Mouse (Mus musculus) induced T-regulatory cell, adult 2 months (primary cell): ENCODE measurements around the gene Klhl1.
"Not testable (repeated sequence)": the region's sequence is repeated elsewhere in the genome, so short reads cannot be mapped to it uniquely, and the experiment has no call there.

Experiments used
- DNase-seq: peaks from one replicate; pipeline ENCODE4 v3.0.0-alpha.2; 2012; ENCODE audit warnings: low read depth

The Klhl1 gene

DNA sequence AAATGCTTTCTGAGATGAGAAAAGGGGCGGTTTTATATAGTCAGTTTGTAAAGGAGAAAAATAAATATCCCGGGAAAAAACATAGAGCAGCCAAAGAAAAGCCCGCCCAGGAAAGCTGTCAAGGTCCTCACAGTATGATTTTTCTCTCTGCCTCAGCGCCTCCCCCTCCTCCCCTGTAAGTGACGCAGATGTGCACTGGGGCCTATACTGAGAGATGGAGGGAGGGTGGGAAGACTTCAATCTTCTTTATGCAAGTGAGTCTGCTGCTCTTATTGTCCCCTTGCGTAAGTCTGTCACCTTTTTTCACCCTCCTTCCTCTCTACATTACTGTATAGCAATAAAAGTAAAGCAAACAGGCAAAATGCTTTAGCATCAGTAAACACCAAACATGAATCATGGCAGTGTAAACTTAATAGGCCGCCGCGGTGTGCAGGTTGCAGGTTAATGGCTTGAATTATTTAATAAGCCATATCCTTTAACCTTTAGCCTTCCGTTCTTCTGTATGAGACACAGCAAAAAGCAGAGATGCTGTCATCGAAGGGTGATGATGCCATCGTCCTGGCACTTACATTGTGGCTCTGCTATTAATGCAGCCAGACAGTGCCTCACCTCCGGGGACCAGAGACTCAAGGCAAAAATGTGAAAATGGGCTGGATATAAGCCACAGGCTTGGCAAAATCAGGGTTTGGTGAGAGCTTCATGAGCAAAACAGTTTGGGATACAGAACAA is at the start of gene Klhl1:
Klhl1 (minus strand) TSS at position 149 of the 729 bp plus-strand sequence.
- DNase-seq, result no peak

DNA sequence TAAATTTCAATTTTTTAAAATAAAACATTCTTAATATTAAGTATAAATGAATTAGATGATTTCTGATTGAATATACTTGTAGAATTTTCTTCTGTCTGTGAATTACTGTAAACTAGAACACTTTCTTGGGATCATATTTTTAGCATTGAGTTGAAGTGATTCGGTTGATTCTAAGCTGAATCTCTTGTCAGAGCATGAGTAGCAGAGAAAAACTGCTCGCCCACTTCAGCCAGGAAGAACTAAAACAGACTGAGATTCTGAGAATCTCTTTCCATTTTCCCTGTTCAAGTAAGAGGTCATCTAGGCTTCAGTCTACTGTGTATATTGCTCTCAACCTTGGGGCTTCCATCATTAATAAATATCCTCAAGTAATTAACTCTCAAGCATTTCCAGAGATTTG is 34.8 kb upstream of the Klhl1 start:
- DNase-seq, result no peak

DNA sequence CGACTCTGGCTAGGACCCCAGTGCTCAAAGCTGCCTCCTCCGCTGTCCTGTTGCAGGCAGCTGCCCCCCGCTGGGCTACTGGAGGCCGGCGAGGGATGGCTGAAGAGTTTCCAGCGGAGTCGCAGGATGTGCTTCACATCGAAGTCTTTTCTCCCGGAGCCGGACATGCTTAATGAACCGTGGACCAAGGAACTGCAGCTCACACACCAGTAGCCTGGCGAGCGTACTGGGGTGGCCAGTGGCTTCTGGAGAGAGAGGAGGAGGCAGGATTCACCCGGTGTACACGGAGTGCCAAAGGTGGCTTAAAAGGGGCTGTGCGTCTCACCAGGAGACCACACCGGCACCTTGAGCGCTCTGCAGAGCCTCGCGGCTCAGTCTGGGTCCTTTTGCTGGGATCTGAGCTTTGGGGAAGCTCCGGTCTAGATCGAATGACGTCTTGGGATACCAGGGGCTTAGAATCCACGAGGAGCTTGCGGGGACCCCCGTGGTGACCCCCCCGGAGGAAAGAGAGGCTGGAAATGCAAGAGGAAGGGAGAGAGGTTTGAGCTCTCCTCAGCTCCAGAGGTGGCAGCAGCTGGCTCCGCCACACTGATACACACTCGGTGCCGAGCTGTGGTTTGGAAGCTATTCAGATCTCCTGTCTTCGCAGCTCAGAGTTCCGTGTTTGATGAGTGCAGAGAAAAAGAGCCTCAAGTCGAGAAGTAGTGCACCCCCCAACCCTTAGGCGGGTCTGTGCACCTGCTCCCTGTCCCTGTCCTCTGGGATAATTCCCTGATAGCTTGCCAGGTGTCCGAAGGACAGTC is 550 bp downstream of the Klhl1 start:
- DNase-seq, result no peak

DNA sequence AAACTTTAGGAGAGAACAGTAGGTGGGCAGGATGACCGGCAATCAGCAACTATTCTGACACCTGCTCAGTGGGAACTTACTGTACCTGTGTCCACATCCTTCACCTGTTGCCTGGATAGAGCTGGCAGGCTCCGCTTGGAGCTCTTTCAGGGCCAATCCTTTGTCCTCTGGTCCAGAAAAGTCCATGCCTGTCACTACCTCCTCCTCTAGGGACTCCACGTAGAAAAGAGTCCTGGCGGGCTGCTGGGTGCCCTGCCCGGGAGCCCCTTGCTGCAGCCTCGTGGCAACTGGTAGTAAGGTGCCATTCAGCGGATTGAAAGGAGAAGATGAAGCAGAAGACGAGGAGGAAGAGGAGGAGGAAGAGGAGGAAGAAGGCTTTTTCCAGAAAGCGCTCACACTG is 1.2 kb downstream of the Klhl1 start:
- DNase-seq, result no peak

DNA sequence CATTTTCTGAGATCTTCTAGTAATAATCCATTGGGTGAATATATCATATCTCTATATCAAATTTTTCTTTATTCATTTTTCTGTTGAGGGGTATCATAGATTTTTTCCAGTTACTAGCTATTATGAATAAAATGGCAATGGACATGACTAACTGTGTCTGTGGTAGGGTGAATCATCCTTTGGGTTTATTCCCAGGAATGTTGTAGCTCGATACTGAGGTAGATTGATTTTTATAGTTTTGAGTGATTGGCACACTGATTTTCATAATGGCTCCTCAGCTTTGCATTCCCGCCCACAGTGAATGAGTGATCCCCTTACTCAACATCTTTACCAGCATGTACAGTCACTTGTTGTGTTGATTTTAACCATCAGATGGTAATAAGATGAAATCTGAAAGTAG is 19.0 kb downstream of the Klhl1 start:
- DNase-seq, result no peak

DNA sequence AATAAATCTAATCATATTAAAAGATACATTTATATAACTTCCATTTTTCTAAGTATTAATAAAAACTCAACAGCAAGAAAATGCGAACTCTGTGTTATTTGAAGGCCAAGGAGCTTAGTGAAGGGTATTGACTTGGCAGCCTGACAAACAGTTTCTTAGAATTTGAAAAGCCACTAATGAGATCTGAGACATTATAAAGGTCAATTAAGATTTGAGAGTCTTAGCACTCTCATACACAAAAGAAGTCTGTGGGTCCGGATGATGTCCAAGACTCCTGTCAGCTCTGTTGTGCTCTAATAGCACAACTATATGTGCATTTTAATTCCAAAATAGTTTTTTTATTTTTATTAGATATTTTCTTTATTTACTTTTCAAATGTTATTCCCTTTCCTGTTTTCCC is 47.1 kb downstream of the Klhl1 start:
- DNase-seq, result no peak

DNA sequence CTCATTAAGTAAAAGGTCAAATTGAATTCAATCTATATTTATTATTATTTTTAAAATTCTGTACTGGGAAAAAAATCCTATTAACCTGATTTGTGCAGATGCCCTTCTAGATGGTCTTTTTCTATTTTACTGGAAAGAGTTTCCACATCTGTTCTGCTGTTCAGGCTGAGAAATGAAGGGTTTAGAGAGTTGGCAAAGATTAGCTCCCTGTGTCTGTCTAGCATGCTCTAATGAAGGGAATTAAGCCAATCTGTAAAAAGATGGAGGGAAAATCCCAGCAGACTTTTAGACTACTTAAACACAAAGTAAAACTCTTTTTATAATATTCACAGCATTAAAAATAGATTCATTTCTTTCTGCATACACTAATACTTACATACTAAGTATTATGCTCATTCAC is 47.6 kb downstream of the Klhl1 start:
- no peak for DNase-seq

DNA sequence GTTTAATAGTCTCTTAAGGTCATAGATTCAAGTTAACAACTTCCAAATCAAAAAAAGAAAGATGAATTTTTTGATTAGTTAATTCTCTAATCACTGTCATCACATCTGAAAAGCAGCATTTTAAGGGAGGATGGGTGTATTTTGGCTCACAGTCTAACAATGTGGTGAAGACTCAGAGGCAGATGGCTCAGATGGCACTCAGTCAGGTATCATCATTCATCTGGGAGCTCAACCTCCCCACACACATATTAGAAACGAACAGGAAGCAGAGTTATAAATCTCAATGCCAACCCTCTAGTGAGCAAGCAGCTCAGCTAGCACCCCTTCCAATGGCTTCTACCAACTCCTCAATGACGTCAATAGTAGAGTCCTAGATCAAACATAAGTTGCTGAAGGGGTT is 57.1 kb downstream of the Klhl1 start:
- no peak for DNase-seq

DNA sequence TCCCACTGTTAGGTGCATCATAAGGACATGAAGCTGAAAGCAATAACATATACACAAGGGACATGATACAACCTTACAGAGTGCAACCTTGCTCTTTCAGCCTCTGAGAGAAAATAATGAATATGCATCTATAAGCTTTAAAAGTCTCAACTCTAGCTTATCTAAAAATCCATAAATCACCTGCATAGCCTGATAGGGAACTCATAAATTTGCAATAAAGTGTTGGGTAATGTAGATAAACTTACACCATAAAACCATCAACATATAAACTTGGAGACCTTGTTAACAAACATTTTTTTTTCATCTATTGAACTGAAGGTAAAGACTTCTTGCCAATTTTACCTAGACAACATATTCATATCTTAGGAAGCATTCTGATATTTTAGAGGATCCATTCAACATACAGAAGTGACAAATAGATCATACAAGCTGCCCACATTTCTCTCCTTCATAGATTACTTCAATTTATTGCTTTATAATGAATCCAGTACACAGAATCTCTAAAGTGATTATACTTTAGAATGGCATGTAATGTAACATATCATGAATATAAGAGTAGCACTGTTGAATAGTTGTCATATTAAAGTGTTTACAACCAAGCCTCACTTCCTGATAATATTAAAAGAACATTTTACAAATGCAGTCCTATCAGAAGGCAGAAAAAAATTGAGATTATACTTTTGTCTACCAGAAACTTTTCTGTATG is 126.7 kb downstream of the Klhl1 start:
- no peak for DNase-seq

DNA sequence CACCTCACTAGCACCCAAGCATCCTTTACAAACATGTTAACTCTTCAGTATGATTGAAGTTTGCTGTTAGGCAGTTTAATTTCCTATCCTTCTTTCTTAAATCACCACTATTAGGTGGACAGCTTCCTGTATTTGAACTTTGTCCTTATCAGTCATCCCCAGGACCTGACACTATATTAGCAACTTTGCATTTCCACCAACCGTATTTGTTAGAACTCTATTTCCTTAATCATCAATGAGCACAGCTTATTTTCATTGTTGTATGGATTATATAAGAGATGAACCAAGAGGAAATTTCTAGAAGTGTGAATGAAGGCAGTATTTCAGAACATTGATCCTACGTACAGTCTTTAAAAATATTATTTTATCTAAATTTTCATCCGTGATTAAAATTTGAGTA is 156.2 kb downstream of the Klhl1 start:
- no peak for DNase-seq

DNA sequence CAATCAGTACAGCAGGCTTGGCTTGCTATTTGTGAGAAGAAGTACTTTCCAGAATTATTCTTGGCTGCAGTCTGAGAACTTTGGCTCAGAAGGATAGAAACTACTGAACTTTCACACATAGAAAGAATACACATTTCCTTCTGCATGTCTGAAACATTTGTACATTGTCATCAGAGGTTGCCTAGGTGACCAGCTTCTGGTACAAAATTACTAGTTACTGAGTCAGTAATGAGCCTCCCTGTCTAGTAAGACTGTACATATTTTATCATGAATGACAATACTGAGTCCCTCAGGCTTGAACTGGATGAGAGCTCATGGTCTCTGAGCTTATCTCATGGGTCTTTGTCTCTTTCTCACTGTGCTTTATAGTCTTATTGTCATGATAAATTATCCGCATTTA is 170.7 kb downstream of the Klhl1 start:
- no peak for DNase-seq

DNA sequence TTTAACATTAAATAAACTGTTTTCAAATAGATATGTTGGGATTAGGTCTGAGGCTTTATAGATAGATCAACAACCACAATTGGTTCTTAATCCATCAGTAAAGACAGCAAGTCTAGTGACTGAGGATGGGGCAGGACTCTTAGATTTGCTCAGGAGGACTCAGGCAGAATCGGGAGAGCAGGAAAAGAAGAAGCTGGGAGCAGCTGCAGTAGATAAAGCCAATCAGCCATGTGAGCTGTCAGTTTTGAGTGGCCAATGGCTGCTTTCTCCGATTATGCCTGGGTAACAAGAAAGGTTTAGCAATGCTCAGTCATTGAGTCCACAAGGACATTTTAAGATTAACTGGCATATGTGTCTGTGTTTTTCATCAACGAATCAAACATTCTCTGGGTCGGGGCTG is 187.8 kb downstream of the Klhl1 start:
- no peak for DNase-seq

DNA sequence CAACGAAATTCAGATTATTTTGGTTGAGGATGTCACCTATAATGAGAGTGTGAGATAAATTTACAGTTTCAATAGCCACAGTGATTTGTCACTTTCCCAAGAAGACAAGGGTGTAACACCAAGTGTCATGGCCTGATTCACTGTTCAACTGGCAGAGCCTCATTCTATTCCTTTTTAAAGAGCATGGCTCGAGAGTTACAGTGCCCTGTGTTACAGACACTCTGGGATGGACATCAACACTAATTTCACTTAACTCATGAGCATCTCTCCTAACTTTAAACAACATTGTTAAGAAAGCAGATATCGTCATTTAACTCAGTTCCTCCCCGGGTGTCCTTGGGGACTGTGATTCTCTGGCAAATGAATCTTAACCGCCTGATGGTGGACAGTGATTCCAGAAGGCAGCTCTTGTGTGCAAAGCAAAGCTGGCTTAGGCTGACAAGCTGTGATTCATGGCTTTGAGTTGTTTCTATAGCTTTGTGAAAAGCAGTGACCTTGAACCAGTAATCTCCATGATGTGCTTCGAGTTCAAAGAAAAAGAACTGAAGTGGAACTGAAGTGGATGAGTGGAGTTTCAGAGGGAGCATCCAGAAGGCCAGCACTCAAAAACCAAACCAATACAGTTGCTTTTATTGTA is 301.0 kb downstream of the Klhl1 start:
- no peak for DNase-seq

DNA sequence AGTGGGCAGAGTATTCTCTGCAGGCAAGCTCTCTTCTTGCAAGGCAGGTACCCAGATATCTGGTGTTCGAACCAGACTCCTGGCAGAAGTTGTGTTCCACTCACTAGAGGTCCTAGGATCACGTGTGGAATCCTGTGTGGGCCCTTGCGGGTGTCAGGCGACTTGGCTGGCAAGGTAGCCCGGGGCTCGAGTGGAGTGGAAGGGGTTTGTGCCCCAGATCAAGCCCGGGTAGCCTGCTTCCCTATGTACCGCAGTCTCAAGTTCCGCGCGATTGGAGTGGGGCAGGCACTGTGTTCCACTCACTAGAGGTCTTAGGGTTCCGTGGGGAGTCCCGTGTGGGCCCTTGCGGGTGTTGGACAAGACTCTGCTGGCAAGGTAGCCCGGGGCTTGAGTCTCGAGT is 324.1 kb downstream of the Klhl1 start:
- not testable (repeated sequence) for DNase-seq

DNA sequence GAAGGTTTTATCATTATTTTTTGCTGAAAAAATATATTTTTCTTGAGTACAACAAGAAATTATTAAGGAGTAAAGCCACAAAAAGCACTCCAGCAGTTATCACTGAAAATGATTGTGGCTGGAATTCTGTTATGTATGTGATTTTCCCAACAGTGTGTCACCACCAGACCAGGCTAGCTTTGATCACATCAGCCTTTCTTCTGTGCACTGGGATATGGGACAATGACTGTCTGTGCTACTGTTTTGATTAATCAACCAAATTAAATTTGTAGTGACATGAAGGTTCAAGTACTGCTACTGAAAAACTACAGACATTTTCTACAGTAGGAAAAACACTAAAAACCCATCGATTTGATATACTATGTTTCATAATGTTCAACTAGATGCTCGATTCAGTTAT is 344.4 kb downstream of the Klhl1 start:
- DNase-seq, result no peak

DNA sequence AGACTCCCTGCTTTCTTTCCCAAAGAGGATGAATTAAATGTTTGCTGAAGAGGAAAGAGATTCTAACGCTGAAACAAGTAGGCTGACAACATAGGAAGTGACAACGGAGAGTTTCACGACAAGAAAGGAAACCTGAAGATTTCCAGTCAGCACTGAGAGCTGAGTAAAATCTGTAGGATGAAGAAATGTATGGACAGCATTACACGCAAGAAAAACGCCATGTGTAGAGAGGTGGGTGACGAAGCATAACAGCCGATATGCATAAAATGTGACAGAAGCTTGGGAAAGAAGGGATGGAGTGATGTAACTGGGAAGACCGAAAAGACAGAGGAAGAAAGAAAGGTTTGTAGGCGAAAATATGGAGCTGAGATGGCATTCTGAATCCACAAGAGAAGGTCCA is 375.8 kb downstream of the Klhl1 start:
- no peak for DNase-seq

DNA sequence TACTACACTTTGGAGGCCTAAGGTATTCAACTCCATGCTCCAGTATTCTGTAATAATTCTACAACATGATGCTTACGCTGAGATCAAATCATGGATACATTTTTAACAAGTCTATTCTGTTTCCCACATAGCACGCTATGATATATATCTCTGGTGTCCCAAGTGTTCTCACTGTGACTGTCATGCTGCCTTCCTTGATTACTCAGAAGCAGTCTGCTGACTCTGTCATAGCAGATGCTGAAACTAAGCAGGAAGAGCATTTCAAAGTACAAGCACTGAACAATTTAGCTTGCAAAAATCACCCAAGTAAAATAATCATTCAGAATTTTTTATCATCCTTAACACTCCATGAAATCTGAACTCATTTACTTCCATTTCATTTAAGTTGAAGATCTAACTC is 378.7 kb downstream of the Klhl1 start:
- no peak for DNase-seq

DNA sequence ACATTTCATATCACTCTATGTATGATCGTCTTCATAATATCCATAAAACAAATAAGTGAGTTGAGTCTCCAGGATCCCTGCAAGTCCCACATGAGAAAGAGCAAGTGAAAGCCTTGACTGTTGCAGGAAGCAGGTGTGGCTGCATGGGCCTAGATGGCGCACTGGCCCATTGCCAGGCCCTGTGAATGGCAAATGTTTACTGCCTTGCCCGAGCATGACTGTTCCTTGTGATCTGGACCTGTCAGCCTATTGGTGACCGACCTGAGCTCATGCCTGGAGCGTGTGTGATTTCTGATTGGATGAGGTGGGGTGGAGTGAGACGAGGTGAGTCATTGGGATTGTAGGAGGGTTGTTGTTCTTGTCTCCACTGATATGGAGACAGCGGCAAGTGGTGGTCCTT is 411.5 kb downstream of the Klhl1 start:
- DNase-seq, result no peak

DNA sequence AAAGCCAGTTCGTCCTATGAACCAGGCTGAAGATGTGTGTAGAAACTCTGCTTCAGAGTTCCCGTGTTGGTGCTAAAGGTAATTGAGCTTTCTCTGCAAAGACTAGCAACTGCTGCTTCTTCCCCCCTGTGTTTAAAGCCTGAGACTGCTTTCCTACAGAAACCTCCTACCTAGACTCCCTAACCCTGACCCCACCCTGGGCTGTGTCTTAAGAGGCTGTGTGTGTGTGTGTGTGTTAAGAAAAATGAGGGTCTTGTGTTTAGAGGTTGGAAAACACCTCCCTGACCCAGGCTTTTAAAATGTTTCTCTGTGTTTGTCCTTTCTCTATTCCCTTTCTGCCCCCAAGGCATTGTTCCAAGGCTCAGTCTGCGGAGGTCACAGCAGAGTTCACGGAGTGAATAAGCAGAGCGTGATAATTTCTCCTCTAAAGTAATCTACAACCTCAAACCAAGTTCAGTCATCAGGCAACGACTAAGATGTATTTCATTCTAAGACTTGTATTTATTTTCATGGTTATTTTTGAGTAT is 437.2 kb downstream of the Klhl1 start:
- no peak for DNase-seq

DNA sequence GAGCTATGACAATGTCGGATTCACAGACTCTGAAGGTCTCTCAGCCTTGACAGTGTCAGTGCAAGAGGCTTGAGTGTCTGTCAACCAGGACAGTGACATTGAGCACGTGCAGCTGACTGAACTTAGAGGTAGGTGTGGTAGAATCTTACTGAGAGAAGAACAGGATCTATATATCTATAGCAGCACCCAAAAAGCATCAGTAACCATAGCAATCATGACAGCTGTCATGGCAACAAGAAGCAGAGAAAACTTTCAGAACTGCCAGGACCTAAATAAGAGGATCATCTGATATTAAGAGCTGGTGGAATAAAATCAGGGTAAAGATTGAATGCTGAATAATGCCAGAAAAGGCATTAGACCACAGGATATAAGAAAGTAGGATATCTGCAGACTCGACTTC is 453.0 kb downstream of the Klhl1 start:
- DNase-seq, result no peak
